Mouse (Mus musculus): ENCODE measurements around the gene Srgap2. TPM values are rescaled to one million over a fixed set of nuclear protein-coding genes. Genes with fewer than 3 reads are reported as not detected.

The Srgap2 gene
- polyA plus RNA-seq, 1 experiment = 0.38 TPM

GRCm38 (mm10) chr1:131528561-131529166 lies 1.5 kb upstream of the Srgap2 start:
- Histone ChIP-seq H3K27me3 (ENCODE audit: control insufficient read depth) (peaks cover 12% of the 10 kb centered on the region), H3K4me3 (replicated peaks) (peak overlapping the region; percentile 96), H3K9me3 (ENCODE audit: control insufficient read depth, low read length) (no peaks in the 10 kb centered on the region), H3K36me3 (ENCODE audit: control insufficient read depth) (peaks cover 5% of the 10 kb centered on the region), H3K4me1 (ENCODE audit: control insufficient read depth) (peaks cover 57% of the 10 kb centered on the region)
- no peak for TF ChIP-seq GATA1 (IDR thresholded peaks at IDR 0.05; ENCODE audit: low read length)
- no peak for TF ChIP-seq TAL1 (IDR thresholded peaks at IDR 0.05; ENCODE audit: low read length)

GRCm38 (mm10) chr1:131528081-131528507 lies 942 bp upstream of the Srgap2 start:
- Histone ChIP-seq H3K4me1 (ENCODE audit: control insufficient read depth) (peaks cover 59% of the 10 kb centered on the region), H3K4me3 (replicated peaks) (peak overlapping the region; percentile 96), H3K36me3 (ENCODE audit: control insufficient read depth) (peaks cover 5% of the 10 kb centered on the region), H3K27me3 (ENCODE audit: control insufficient read depth) (peaks cover 12% of the 10 kb centered on the region), H3K9me3 (ENCODE audit: control insufficient read depth, low read length) (no peaks in the 10 kb centered on the region)
- TF ChIP-seq GATA1 (IDR thresholded peaks at IDR 0.05; ENCODE audit: low read length) (no peak), TAL1 (IDR thresholded peaks at IDR 0.05; ENCODE audit: low read length) (no peak)

- Histone ChIP-seq H3K4me3 (replicated peaks) (peak overlapping the region; percentile 96), H3K27me3 (ENCODE audit: control insufficient read depth) (peaks cover 12% of the 10 kb centered on the region), H3K4me1 (ENCODE audit: control insufficient read depth) (peaks cover 59% of the 10 kb centered on the region), H3K36me3 (ENCODE audit: control insufficient read depth) (peaks cover 8% of the 10 kb centered on the region), H3K9me3 (ENCODE audit: control insufficient read depth, low read length) (no peaks in the 10 kb centered on the region)
- TF ChIP-seq TAL1 (IDR thresholded peaks at IDR 0.05; ENCODE audit: low read length) = no peak
- TF ChIP-seq GATA1 (IDR thresholded peaks at IDR 0.05; ENCODE audit: low read length) = no peak
Observed at GRCm38 (mm10) chr1:131526371-131527270, 531 bp downstream of the Srgap2 start.

GRCm38 (mm10) chr1:131525586-131526271 lies 1.4 kb downstream of the Srgap2 start:
- Histone ChIP-seq H3K9me3 (ENCODE audit: control insufficient read depth, low read length) (no peaks in the 10 kb centered on the region), H3K4me1 (ENCODE audit: control insufficient read depth) (peaks cover 59% of the 10 kb centered on the region)
- TF ChIP-seq TAL1 (IDR thresholded peaks at IDR 0.05; ENCODE audit: low read length) = no peak
- no peak for TF ChIP-seq GATA1 (IDR thresholded peaks at IDR 0.05; ENCODE audit: low read length)

GRCm38 (mm10) chr1:131525101-131525585 lies 2.0 kb downstream of the Srgap2 start:
- Histone ChIP-seq H3K4me3 (replicated peaks) (peak overlapping the region; percentile 96), H3K9me3 (ENCODE audit: control insufficient read depth, low read length) (no peaks in the 10 kb centered on the region), H3K4me1 (ENCODE audit: control insufficient read depth) (peaks cover 59% of the 10 kb centered on the region), H3K27me3 (ENCODE audit: control insufficient read depth) (peaks cover 12% of the 10 kb centered on the region), H3K36me3 (ENCODE audit: control insufficient read depth) (peaks cover 8% of the 10 kb centered on the region)
- TF ChIP-seq TAL1 (IDR thresholded peaks at IDR 0.05; ENCODE audit: low read length) = no peak
- no peak for TF ChIP-seq GATA1 (IDR thresholded peaks at IDR 0.05; ENCODE audit: low read length)

More at GRCm38 (mm10) chr1:131525586-131526271, 1.4 kb downstream of the Srgap2 start:
- H3K36me3 ChIP-seq (ENCODE audit: control insufficient read depth) = peaks cover 8% of the 10 kb centered on the region
- H3K27me3 ChIP-seq (ENCODE audit: control insufficient read depth) = peaks cover 12% of the 10 kb centered on the region
- peak overlapping the region; percentile 96 for H3K4me3 ChIP-seq (replicated peaks)

- TF ChIP-seq TAL1 (IDR thresholded peaks at IDR 0.05; ENCODE audit: low read length) (no peak), GATA1 (IDR thresholded peaks at IDR 0.05; ENCODE audit: low read length) (no peak)
- Histone ChIP-seq H3K9me3 (ENCODE audit: control insufficient read depth, low read length) (no peaks in the 10 kb centered on the region), H3K27me3 (ENCODE audit: control insufficient read depth) (peaks cover 12% of the 10 kb centered on the region), H3K4me3 (replicated peaks) (no peak overlapping the region), H3K4me1 (ENCODE audit: control insufficient read depth) (peaks cover 45% of the 10 kb centered on the region), H3K36me3 (ENCODE audit: control insufficient read depth) (peaks cover 8% of the 10 kb centered on the region)
Observed at GRCm38 (mm10) chr1:131523794-131524193, 3.4 kb downstream of the Srgap2 start.

- TF ChIP-seq GATA1 (IDR thresholded peaks at IDR 0.05; ENCODE audit: low read length) (no peak), TAL1 (IDR thresholded peaks at IDR 0.05; ENCODE audit: low read length) (no peak)
- Histone ChIP-seq H3K9me3 (ENCODE audit: control insufficient read depth, low read length) (no peaks in the 10 kb centered on the region), H3K4me1 (ENCODE audit: control insufficient read depth) (no peaks in the 10 kb centered on the region; the same call in none of the 2 replicates), H3K36me3 (ENCODE audit: control insufficient read depth) (no peaks in the 10 kb centered on the region), H3K27me3 (ENCODE audit: control insufficient read depth) (no peaks in the 10 kb centered on the region), H3K4me3 (replicated peaks) (no peak overlapping the region)
Observed at GRCm38 (mm10) chr1:131516588-131516987, 10.6 kb downstream of the Srgap2 start.

- H3K4me3 ChIP-seq (replicated peaks) = no peak overlapping the region
- TF ChIP-seq TAL1 (IDR thresholded peaks at IDR 0.05; ENCODE audit: low read length) = no peak
- H3K9me3 ChIP-seq (ENCODE audit: control insufficient read depth, low read length) = no peaks in the 10 kb centered on the region
- no peaks in the 10 kb centered on the region; the same call in none of the 2 replicates for H3K4me1 ChIP-seq (ENCODE audit: control insufficient read depth)
- no peaks in the 10 kb centered on the region; the same call in 1 of the 2 replicates for H3K36me3 ChIP-seq (ENCODE audit: control insufficient read depth)
- H3K27me3 ChIP-seq (ENCODE audit: control insufficient read depth) = no peaks in the 10 kb centered on the region
Observed at GRCm38 (mm10) chr1:131514197-131514596, 13.0 kb downstream of the Srgap2 start.

All from erythroblast, embryonic 14.5 days (primary cell).